Mouse (Mus musculus) bone marrow, adult 2 months (tissue): ENCODE results near the gene Rxfp2. TPM values are rescaled to one million over a fixed set of nuclear protein-coding genes. Genes with fewer than 3 reads are reported as not detected.

ENCODE experiments used
- H3K27ac ChIP-seq: fragments of 200-500 bp; 2 replicates; pipeline ENCODE4 v1.5.1; 2012; ENCODE audit warnings: low read depth, mild to moderate bottlenecking, control low read depth, inconsistent platforms, low read length; ENCODE audit not compliant: control insufficient read depth, poor library complexity, insufficient read depth
- H3K4me1 ChIP-seq: fragments of 200-500 bp; 2 replicates; pipeline ENCODE4 v1.6.1; 2011; ENCODE audit warnings: low read length; ENCODE audit not compliant: control insufficient read depth, insufficient read depth
- H3K4me3 ChIP-seq: fragments of 200-500 bp; replicated peaks from 2 replicates; pipeline ENCODE3; 2011; ENCODE audit warnings: mild to moderate bottlenecking, low read depth, low read length, control low read depth; ENCODE audit not compliant: control insufficient read depth
- CTCF ChIP-seq: fragments of 200-500 bp; IDR thresholded peaks from 2 replicates; pipeline ENCODE4 v1.5.1; 2011; ENCODE audit warnings: low read length, control low read depth; ENCODE audit not compliant: control insufficient read depth, insufficient read depth
- POLR2A ChIP-seq: fragments of 200-500 bp; IDR thresholded peaks from 2 replicates; pipeline ENCODE4 v1.6.1; 2011; ENCODE audit warnings: low read depth, mild to moderate bottlenecking, control low read depth, low read length, borderline replicate concordance; ENCODE audit not compliant: control insufficient read depth
- WGBS: fragments of 180-500 bp; shearing (Covaris S2); methylation state at CpG from one replicate; pipeline ENCODE4 v1.1.7; 2018; 5-methylcytosine and 5-hydroxymethylcytosine counted together
- polyA plus RNA-seq: library from polyadenylated mRNA; stranded (reverse); fragments of >200 nt; gene quantifications from 2 replicates; pipeline ENCODE4 v1.2.4, GENCODE M21; 2011; ENCODE audit warnings: low replicate concordance; ENCODE audit not compliant: missing spikeins, insufficient read depth, insufficient read length

The Rxfp2 gene
- polyA plus RNA-seq, 1 experiment: not detected

DNA sequence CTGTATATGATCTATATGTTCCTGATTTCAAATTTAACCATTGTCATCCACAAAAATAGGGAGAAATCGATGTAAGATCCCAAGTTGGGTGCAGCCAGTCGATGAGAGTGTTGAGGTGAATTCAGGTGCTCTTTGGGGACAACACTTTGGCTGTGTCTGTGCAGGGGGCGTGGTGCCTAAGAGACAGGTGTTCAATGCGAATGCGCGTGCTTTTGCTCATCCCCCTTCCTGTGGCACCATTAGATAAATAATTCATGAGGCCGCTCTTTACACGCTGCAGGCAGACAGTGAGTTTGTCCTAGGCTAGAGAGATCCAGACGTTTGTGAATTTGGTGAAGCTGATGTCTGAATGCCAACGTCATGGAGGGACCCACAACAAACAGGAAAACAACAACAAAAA is 45.8 kb downstream of the Rxfp2 start:
- TF ChIP-seq CTCF (no peak), POLR2A (no peak)
- WGBS: 69% methylated on average over 10 of the region's 10 CpGs
- H3K4me1 ChIP-seq: no peaks in the 10 kb centered on the region
- no peak overlapping the region for H3K4me3 ChIP-seq
- H3K27ac ChIP-seq: no peak overlapping the region

DNA sequence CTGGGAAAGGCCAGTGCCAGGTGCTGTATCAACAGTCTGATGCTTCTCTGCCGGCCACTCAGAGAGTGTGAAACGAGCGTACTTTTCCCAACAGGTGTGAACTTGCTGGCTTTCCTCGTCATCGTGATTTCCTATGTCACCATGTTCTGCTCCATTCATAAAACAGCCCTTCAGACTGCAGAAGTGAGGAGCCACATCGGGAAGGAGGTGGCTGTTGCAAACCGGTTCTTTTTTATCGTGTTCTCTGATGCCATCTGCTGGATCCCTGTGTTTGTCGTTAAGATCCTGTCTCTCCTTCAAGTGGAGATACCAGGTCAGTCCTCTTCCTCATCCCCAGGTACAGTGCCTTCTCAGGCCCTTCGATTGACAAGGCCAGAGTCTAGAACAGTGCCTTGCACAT is 51.6 kb downstream of the Rxfp2 start:
- WGBS: 16% methylated on average over 10 of the region's 10 CpGs
- no peak overlapping the region for H3K27ac ChIP-seq
- no peak for TF ChIP-seq POLR2A
- no peak; the same call in 1 of the 2 replicates for TF ChIP-seq CTCF
- H3K4me1 ChIP-seq: no peaks in the 10 kb centered on the region
- H3K4me3 ChIP-seq: no peak overlapping the region

DNA sequence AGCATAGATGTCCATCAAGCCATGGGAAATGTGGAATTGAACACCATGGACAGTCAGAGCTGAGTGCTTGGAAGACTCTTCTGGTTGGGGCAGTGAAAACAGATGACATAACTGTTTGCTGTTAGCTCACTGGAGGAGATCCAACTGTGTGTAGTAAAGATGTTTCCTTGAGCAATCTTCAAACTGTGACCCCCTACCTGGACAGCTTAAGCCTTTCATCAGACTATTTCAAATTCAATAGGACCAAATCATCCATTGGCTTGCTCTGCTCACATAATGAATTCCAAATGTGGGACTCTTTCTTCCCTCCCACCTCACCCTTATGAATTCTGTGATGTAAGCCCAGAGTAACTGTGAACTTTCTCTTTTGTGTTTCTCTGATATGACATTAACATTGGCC is 53.3 kb downstream of the Rxfp2 start:
- no peaks in the 10 kb centered on the region for H3K4me1 ChIP-seq

GRCm38 (mm10) chr5:150079866-150080797 is 61.7 kb downstream of the Rxfp2 start:
- WGBS: 45% methylated on average over 12 of the region's 12 CpGs
- no peak for TF ChIP-seq CTCF
- no peak for TF ChIP-seq POLR2A

More for the DNA sequence above, 53.3 kb downstream of the Rxfp2 start:
- no peak overlapping the region for H3K27ac ChIP-seq
- TF ChIP-seq CTCF (no peak), POLR2A (no peak)
- no peak overlapping the region for H3K4me3 ChIP-seq

GRCm38 (mm10) chr5:150082696-150083095 is 64.2 kb downstream of the Rxfp2 start:
- no peak for TF ChIP-seq CTCF
- no peak for TF ChIP-seq POLR2A
- Histone ChIP-seq H3K27ac (no peak overlapping the region), H3K4me1 (no peaks in the 10 kb centered on the region), H3K4me3 (no peak overlapping the region)
- WGBS: 82% methylated on average over 14 of the region's 14 CpGs

More at GRCm38 (mm10) chr5:150079866-150080797, 61.7 kb downstream of the Rxfp2 start:
- Histone ChIP-seq H3K27ac (no peak overlapping the region), H3K4me1 (no peaks in the 10 kb centered on the region), H3K4me3 (no peak overlapping the region)

GRCm38 (mm10) chr5:150083190-150083589 is 64.7 kb downstream of the Rxfp2 start:
- no peaks in the 10 kb centered on the region for H3K4me1 ChIP-seq
- 67% methylated on average over 5 of the region's 5 CpGs for WGBS
- TF ChIP-seq CTCF (no peak), POLR2A (no peak)
- H3K27ac ChIP-seq: no peak overlapping the region
- H3K4me3 ChIP-seq: no peak overlapping the region

GRCm38 (mm10) chr5:150097620-150098019 is 79.1 kb downstream of the Rxfp2 start:
- Histone ChIP-seq H3K4me3 (no peak overlapping the region), H3K4me1 (no peaks in the 10 kb centered on the region; the same call in 1 of the 2 replicates), H3K27ac (no peak overlapping the region)
- TF ChIP-seq POLR2A: no peak
- peak; percentile 82 for TF ChIP-seq CTCF
- WGBS: 4% methylated on average over 6 of the region's 6 CpGs

GRCm38 (mm10) chr5:150098754-150099153 is 80.3 kb downstream of the Rxfp2 start:
- Histone ChIP-seq H3K4me1 (no peaks in the 10 kb centered on the region; the same call in 1 of the 2 replicates), H3K4me3 (no peak overlapping the region), H3K27ac (no peak overlapping the region)
- no peak for TF ChIP-seq POLR2A
- no peak for TF ChIP-seq CTCF
- WGBS: 89% methylated on average over 12 of the region's 12 CpGs
